Mouse (Mus musculus): ENCODE measurements at regions not wholly inside any gene's neighbourhood (a gene's known extent, or its start where the extent isn't known, plus 50 kb on each side); places are given as distances from the start of the nearest gene placed in this dataset.

- DNase-seq = no peak
Observed at GRCm38 (mm10) chr1:77748483-77749465, 233.9 kb upstream of the Epha4 start.

DNA sequence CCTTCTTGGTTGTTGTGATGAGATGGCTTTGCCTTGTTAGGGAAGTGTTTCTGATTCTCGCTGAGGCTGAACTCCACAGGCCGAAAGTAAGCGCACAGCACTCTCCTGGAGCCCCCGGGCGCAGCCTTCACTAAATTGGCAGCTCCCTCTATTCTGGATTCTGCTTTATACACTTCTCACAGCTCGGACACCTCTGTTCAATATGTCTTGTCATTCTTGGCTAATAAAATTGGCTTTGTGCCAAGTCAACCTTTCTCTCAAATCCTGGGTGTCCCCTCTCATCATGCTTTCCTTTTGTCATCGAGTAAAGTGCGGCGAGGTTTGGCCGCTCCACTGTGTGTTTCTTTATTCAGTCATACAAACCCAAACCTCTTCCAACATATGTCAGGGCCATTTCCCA, 217.2 kb upstream of the Epha4 start:
- no peak for DNase-seq

DNA sequence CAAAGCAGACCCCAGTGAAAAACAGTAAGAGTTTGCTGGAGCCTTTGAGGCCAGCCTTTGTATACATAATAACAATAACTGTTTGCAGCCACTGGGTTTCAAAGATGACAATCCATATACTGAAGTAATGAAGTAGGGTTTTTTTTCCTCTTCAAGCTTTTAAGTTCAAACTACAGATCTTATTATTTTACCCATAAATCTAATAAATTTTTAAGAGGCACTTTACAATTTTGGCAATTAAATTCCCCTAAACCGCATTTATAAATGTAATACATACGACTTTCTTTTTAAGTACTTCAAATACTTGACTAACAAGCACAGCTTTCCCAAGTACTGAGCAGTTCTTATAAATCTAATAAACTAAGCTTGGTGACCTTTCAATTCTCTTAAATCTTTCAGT, 212.7 kb upstream of the Epha4 start:
- DNase-seq = no peak

- DNase-seq = no peak
Observed at GRCm38 (mm10) chr1:77723246-77723645, 208.4 kb upstream of the Epha4 start.

GRCm38 (mm10) chr1:77720859-77721258, 206.0 kb upstream of the Epha4 start:
- DNase-seq = no peak

- DNase-seq = no peak
Observed at GRCm38 (mm10) chr1:77713001-77713400, 198.1 kb upstream of the Epha4 start.

GRCm38 (mm10) chr1:77708202-77709020, 193.5 kb upstream of the Epha4 start:
- no peak for DNase-seq

DNA sequence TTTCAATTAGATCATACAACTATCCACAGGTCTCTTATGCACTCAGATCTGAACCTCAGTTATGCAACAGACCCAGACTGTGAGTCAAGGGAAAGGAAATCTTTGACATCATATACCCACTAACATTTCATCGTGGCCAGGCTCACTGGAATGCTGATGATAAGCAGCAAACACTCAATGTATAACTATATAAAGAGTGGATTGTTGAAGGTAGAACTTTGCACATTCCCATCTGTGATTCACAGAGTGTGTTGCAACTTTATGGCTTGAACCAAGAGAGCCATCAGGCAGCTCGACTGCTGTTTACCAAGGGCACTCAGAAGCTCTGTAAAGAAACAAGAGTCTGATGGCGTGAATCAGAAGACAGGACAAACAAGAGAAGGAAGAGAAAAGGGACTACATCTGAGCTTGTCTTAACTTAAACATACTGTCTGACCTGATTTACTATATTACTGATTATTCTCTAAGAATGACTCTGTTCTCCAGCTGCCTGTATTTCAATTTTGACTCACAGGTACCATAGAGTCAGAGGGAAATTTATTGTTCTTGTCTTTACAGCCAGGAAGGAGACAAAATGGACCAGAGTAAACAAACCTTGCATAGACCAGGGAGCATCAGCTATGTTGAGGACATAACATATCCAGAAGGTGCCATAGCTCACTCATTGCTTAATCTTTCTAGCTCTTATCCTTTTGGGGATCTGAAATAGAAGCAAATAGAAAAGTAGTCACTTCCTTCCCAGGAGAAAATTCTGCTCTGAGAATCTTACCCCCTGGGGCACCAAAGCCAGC, 180.5 kb upstream of the Epha4 start:
- DNase-seq = no peak

DNA sequence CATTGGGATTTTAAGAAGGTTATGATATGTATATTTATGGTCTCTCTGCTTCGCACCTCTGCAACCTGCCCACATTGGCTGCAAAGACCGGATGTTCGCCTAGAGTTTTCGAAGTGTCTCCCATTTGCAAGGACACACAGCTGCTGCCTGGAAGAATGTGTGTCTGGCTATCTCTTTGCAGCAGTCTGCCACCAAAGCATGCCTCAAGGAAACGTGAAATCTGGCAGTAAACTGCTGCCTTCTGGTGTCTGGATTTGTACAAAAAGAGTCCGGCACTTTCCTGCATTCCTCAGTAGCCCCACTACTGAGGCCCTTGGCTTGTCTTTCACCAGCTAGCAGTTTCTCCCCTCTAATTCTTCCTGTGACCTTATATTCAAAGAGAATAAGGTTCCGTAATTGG, 148.5 kb upstream of the Epha4 start:
- DNase-seq = no peak

GRCm38 (mm10) chr1:77660436-77660835, 145.5 kb upstream of the Epha4 start:
- DNase-seq = no peak

- no peak for DNase-seq
Observed at GRCm38 (mm10) chr1:77637025-77637424, 122.1 kb upstream of the Epha4 start.

DNA sequence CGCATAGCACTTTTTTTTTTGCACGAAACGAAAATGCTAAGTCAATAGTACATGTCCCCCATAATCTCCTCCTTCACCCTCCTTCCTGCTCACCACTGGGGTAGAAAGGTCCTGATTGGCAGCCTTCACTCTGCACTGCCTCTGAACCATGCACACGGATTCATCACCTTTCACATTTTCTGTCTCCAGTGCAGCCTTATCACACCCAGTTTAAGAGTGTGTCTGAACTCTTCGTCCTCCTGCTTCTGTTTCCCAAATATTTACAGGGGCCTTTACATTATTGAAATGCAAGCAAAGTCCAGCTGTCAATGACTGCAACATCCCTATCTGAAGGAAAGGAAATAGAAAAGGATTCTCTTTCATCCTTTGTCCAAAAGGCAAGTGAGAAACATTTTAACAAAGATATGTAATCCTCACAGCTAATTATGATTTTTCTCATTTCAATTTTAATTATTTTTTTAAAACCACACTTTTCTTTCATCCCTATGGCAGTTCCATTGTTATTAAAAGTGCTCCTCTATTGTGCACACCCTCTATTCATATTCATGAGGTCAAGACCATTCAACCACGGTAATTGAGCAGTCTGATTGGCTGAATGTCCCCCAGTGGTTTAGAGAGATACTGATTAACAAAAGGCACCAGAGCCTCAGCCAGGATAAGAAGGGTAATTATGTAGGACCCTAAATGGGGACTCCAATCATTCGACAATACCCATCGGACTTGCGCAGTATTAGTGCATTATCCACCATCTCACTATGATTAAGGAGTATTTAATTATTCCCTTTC, 114.8 kb upstream of the Epha4 start:
- no peak for DNase-seq

GRCm38 (mm10) chr1:77628861-77629260, 114.0 kb upstream of the Epha4 start:
- DNase-seq = no peak

DNA sequence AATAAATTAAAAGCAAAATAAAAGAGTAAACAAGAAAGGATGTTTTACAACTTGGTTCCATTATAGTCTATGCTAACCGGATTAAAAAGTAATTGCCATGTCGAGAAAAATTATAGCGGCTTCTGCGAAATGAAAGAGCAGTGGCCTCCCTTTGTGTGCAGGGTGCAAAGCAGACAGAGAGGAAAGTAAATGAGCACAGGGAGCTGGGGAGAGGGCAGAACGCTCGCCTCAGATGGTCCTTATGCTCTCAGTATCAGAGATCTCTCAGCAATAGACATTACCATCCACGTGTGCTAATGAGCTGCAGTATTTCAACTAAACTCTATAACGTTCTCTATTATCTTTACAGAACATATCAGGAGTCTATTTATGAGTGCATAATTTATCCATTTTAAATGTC, 102.6 kb upstream of the Epha4 start:
- no peak for DNase-seq

DNA sequence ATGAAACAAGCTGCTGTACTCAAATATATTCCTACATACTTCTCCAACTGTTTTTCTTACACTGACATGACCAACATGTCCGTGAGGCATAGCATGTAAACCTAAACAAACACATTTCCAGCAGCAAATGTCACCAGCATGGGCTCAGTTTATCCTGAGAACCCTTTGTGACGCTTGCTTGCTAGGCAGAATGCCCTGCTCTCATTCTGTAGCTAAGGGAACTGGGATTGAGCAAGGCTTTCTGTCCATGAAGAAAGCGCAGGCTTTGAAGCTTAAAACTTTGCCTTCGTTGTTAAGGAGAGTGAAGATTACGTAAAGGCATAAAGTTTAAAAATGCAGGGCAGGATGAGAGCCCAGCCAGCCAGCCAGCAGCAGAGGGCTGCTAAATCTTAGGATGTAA, 85.6 kb upstream of the Epha4 start:
- no peak for DNase-seq

DNA sequence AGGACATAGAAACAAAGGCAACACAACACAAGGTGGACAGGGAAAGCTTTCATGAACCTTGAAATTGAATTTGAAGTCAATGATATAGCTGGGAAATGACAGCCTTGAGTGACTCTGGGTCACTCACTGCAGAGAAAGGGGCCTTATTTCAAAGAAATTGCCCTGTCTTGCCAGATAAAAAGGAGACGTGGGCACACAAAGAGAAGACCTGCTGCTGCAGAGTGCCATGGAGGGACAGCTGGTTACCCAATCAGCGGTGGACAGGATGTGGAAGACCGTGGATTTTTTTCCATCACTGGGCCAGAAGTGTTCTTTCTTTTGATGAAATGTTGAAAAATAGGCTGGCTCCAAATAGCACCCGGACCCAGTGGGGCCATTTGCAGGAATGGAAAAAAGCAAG, 77.8 kb upstream of the Epha4 start:
- DNase-seq = no peak

- DNase-seq = no peak
Observed at GRCm38 (mm10) chr1:77592248-77592647, 77.4 kb upstream of the Epha4 start.

DNA sequence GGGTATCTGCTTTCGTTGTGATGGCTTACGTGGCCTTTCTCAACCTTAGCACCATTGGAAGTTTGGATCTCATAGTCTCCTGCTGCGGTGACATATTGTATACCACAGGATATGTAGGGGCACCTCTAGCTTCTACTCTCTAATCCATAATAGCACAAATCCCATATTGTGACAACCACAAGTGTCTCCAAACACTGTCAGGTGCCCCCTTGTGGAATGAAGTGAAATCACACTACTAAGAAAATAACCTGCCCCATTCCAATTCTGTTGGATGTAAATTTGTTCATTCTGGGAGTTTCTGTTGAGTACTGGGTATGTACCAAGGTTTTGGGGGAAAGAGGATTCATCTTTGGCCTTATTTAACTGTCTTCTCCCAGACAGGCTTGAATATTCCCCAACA, 74.5 kb upstream of the Epha4 start:
- DNase-seq = no peak

DNA sequence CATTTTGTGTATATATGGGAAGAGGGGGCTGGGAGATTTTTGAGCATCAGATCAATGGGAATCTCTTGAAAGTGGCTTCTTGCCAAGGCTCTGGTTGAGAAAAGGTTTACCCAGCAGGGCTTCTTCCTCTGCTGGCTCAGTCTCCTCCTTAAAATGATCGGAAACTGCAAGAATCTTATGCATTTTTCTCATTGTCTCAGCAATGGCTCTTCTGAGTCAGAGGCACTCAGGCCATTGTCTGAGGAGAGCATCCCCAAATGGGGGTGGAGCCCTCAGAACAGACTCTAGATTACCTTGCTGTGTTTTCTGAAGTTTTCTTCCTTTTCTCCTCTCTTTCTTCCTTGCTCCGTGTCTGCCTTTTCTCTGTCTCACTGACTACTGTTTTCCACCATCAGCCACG, 70.6 kb upstream of the Epha4 start:
- DNase-seq = no peak

DNA sequence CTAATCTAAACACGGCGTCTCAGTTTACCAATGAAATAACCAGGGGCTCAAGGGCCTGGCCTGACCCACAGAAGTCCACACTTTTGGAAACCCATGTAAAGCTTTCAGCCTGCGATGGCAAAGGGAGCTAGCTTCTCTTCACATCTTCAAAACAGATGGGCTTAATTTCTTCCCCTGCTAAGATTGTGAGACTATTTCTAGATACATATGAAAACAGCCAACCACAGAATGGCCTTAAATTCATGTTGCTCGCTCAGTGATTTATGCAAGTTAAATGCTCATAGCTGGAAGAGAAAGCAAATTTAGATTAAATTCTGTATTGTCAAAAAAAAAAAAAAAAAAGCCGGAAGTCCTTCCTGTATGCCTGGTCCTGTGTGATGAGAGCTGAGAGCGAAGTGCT, 53.2 kb upstream of the Epha4 start:
- no peak for DNase-seq

DNA sequence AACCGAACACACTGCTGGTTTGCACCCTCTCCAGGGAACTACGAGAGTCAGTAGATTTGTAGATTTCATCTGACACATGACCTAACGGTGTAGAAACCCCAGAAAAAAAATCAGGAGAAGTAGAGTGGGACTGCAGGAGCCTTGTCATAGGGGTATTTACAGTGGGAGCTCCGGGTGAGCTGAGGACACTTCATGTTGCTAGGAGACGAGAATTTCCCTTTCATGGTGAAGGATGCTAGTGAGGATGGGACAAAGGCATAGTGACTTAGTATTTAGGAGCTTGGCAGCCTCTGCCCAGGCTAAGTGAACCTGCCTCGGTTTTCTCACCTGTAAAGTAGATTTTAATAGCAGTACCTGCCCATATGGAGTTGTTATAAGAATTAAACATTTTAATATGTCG, 52.8 kb upstream of the Epha4 start:
- no peak for DNase-seq

All from heart, adult 11 months (tissue).